Mouse (Mus musculus): ENCODE data around the gene Tmem231. TPM values are rescaled to one million over a fixed set of nuclear protein-coding genes. Genes with fewer than 3 reads are reported as not detected.

The Tmem231 gene
- polyA plus RNA-seq, 1 experiment from 2014 or later, result 15.8 TPM

DNA sequence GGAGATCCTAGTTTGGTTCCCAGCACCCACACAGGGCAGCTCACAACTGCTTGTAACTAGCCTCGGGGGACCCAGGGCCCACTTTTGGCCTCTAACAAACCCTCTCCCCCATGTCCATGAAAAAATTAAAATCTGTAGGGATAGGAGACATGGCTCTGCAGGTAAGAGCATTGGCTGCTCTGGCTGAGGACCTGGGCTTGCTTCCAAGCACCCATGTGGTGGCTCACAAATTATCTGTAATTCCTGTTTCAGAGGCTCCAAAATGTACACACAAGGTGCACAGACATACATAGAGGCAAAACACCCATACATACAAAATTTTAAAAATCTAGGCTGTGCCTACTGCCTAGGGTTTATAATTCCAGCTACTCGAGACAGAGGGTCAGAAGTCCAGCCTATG is 23.6 kb upstream of the Tmem231 start:
- DNase-seq (ENCODE audit: low spot score), result no peak
- H3K27ac ChIP-seq (replicated peaks; ENCODE audit: low read depth, low read length), result no peak overlapping the region
- H3K9ac ChIP-seq (ENCODE audit: low read depth, low read length), result no peak overlapping the region
- no peak overlapping the region for H3K4me2 ChIP-seq (ENCODE audit: low read depth, low read length)
- WGBS, result 93% methylated on average over 2 of the region's 2 CpGs
- H3K9me3 ChIP-seq (ENCODE audit: control insufficient read depth, low read length), result no peaks in the 10 kb centered on the region
- no peak for ATAC-seq (ENCODE audit: low read depth)
- H3K4me3 ChIP-seq (ENCODE audit: low read depth, low read length), result no peak overlapping the region
- peaks cover 48% of the 10 kb centered on the region for H3K36me3 ChIP-seq (ENCODE audit: control insufficient read depth, insufficient read depth, low read length)
- H3K27me3 ChIP-seq (replicated peaks; ENCODE audit: control insufficient read depth, insufficient read depth, low read length), result no peaks in the 10 kb centered on the region
- H3K4me1 ChIP-seq (ENCODE audit: control insufficient read depth, insufficient read depth, low read length), result no peaks in the 10 kb centered on the region

GRCm38 (mm10) chr8:111955879-111956278 is 22.2 kb upstream of the Tmem231 start:
- Histone ChIP-seq H3K4me2 (ENCODE audit: low read depth, low read length) (no peak overlapping the region), H3K9me3 (ENCODE audit: control insufficient read depth, low read length) (no peaks in the 10 kb centered on the region), H3K27me3 (replicated peaks; ENCODE audit: control insufficient read depth, insufficient read depth, low read length) (no peaks in the 10 kb centered on the region), H3K9ac (ENCODE audit: low read depth, low read length) (no peak overlapping the region), H3K27ac (replicated peaks; ENCODE audit: low read depth, low read length) (no peak overlapping the region), H3K4me1 (ENCODE audit: control insufficient read depth, insufficient read depth, low read length) (no peaks in the 10 kb centered on the region), H3K4me3 (ENCODE audit: low read depth, low read length) (no peak overlapping the region), H3K36me3 (ENCODE audit: control insufficient read depth, insufficient read depth, low read length) (peaks cover 60% of the 10 kb centered on the region)
- DNase-seq (ENCODE audit: low spot score), result no peak
- WGBS, result 89% methylated on average over 5 of the region's 5 CpGs
- ATAC-seq (ENCODE audit: low read depth), result no peak

- Histone ChIP-seq H3K27ac (replicated peaks; ENCODE audit: low read depth, low read length) (no peak overlapping the region), H3K36me3 (ENCODE audit: control insufficient read depth, insufficient read depth, low read length) (peaks cover 57% of the 10 kb centered on the region), H3K9ac (ENCODE audit: low read depth, low read length) (no peak overlapping the region), H3K4me3 (ENCODE audit: low read depth, low read length) (no peak overlapping the region), H3K27me3 (replicated peaks; ENCODE audit: control insufficient read depth, insufficient read depth, low read length) (no peaks in the 10 kb centered on the region), H3K4me1 (ENCODE audit: control insufficient read depth, insufficient read depth, low read length) (no peaks in the 10 kb centered on the region), H3K4me2 (ENCODE audit: low read depth, low read length) (no peak overlapping the region), H3K9me3 (ENCODE audit: control insufficient read depth, low read length) (no peaks in the 10 kb centered on the region)
- DNase-seq (ENCODE audit: low spot score) (peak; percentile 22), ATAC-seq (ENCODE audit: low read depth) (no peak)
- WGBS, result 67% methylated on average over 4 of the region's 4 CpGs
Observed at GRCm38 (mm10) chr8:111954844-111955594, 21.3 kb upstream of the Tmem231 start.

GRCm38 (mm10) chr8:111951936-111952335 is 18.3 kb upstream of the Tmem231 start:
- Histone ChIP-seq H3K27me3 (replicated peaks; ENCODE audit: control insufficient read depth, insufficient read depth, low read length) (no peaks in the 10 kb centered on the region), H3K9ac (ENCODE audit: low read depth, low read length) (no peak overlapping the region), H3K36me3 (ENCODE audit: control insufficient read depth, insufficient read depth, low read length) (peaks cover 71% of the 10 kb centered on the region), H3K9me3 (ENCODE audit: control insufficient read depth, low read length) (no peaks in the 10 kb centered on the region), H3K4me2 (ENCODE audit: low read depth, low read length) (no peak overlapping the region), H3K27ac (replicated peaks; ENCODE audit: low read depth, low read length) (no peak overlapping the region), H3K4me3 (ENCODE audit: low read depth, low read length) (no peak overlapping the region), H3K4me1 (ENCODE audit: control insufficient read depth, insufficient read depth, low read length) (no peaks in the 10 kb centered on the region)
- ATAC-seq (ENCODE audit: low read depth) (no peak), DNase-seq (ENCODE audit: low spot score) (no peak)
- WGBS, result 89% methylated on average over 5 of the region's 5 CpGs

GRCm38 (mm10) chr8:111951317-111951716 is 17.6 kb upstream of the Tmem231 start:
- ATAC-seq (ENCODE audit: low read depth), result no peak
- no peak for DNase-seq (ENCODE audit: low spot score)
- Histone ChIP-seq H3K4me3 (ENCODE audit: low read depth, low read length) (no peak overlapping the region), H3K9me3 (ENCODE audit: control insufficient read depth, low read length) (no peaks in the 10 kb centered on the region), H3K4me2 (ENCODE audit: low read depth, low read length) (no peak overlapping the region), H3K4me1 (ENCODE audit: control insufficient read depth, insufficient read depth, low read length) (no peaks in the 10 kb centered on the region), H3K36me3 (ENCODE audit: control insufficient read depth, insufficient read depth, low read length) (peaks cover 71% of the 10 kb centered on the region), H3K27me3 (replicated peaks; ENCODE audit: control insufficient read depth, insufficient read depth, low read length) (no peaks in the 10 kb centered on the region), H3K27ac (replicated peaks; ENCODE audit: low read depth, low read length) (no peak overlapping the region), H3K9ac (ENCODE audit: low read depth, low read length) (no peak overlapping the region)
- 94% methylated on average over 7 of the region's 7 CpGs for WGBS

- H3K4me3 ChIP-seq (ENCODE audit: low read depth, low read length), result no peak overlapping the region
- WGBS, result 87% methylated on average over 3 of the region's 3 CpGs
- no peaks in the 10 kb centered on the region for H3K27me3 ChIP-seq (replicated peaks; ENCODE audit: control insufficient read depth, insufficient read depth, low read length)
- ATAC-seq (ENCODE audit: low read depth), result no peak
- no peak overlapping the region for H3K27ac ChIP-seq (replicated peaks; ENCODE audit: low read depth, low read length)
- H3K36me3 ChIP-seq (ENCODE audit: control insufficient read depth, insufficient read depth, low read length), result peaks cover 75% of the 10 kb centered on the region
- no peak overlapping the region for H3K9ac ChIP-seq (ENCODE audit: low read depth, low read length)
- H3K4me1 ChIP-seq (ENCODE audit: control insufficient read depth, insufficient read depth, low read length), result no peaks in the 10 kb centered on the region
- no peaks in the 10 kb centered on the region for H3K9me3 ChIP-seq (ENCODE audit: control insufficient read depth, low read length)
- no peak overlapping the region for H3K4me2 ChIP-seq (ENCODE audit: low read depth, low read length)
- no peak for DNase-seq (ENCODE audit: low spot score)
Observed at GRCm38 (mm10) chr8:111950846-111951245, 17.2 kb upstream of the Tmem231 start.

GRCm38 (mm10) chr8:111947954-111948353 is 14.3 kb upstream of the Tmem231 start:
- no peaks in the 10 kb centered on the region for H3K4me1 ChIP-seq (ENCODE audit: control insufficient read depth, insufficient read depth, low read length)
- DNase-seq (ENCODE audit: low spot score) (no peak), ATAC-seq (ENCODE audit: low read depth) (no peak)
- no peak overlapping the region for H3K4me3 ChIP-seq (ENCODE audit: low read depth, low read length)
- no peak overlapping the region for H3K9ac ChIP-seq (ENCODE audit: low read depth, low read length)
- H3K27ac ChIP-seq (replicated peaks; ENCODE audit: low read depth, low read length), result no peak overlapping the region
- H3K9me3 ChIP-seq (ENCODE audit: control insufficient read depth, low read length), result no peaks in the 10 kb centered on the region
- 91% methylated on average over 8 of the region's 8 CpGs for whole genome bisulfite sequencing
- H3K4me2 ChIP-seq (ENCODE audit: low read depth, low read length), result no peak overlapping the region
- no peaks in the 10 kb centered on the region for H3K27me3 ChIP-seq (replicated peaks; ENCODE audit: control insufficient read depth, insufficient read depth, low read length)
- H3K36me3 ChIP-seq (ENCODE audit: control insufficient read depth, insufficient read depth, low read length), result peaks cover 76% of the 10 kb centered on the region

- Histone ChIP-seq H3K4me2 (ENCODE audit: low read depth, low read length) (no peak overlapping the region), H3K4me1 (ENCODE audit: control insufficient read depth, insufficient read depth, low read length) (no peaks in the 10 kb centered on the region), H3K27me3 (replicated peaks; ENCODE audit: control insufficient read depth, insufficient read depth, low read length) (no peaks in the 10 kb centered on the region), H3K9ac (ENCODE audit: low read depth, low read length) (no peak overlapping the region), H3K4me3 (ENCODE audit: low read depth, low read length) (no peak overlapping the region), H3K36me3 (ENCODE audit: control insufficient read depth, insufficient read depth, low read length) (peaks cover 75% of the 10 kb centered on the region), H3K27ac (replicated peaks; ENCODE audit: low read depth, low read length) (no peak overlapping the region), H3K9me3 (ENCODE audit: control insufficient read depth, low read length) (no peaks in the 10 kb centered on the region)
- DNase-seq (ENCODE audit: low spot score) (no peak), ATAC-seq (ENCODE audit: low read depth) (no peak)
- WGBS, result 82% methylated on average over 2 of the region's 2 CpGs
Observed at GRCm38 (mm10) chr8:111947144-111947543, 13.5 kb upstream of the Tmem231 start.

DNA sequence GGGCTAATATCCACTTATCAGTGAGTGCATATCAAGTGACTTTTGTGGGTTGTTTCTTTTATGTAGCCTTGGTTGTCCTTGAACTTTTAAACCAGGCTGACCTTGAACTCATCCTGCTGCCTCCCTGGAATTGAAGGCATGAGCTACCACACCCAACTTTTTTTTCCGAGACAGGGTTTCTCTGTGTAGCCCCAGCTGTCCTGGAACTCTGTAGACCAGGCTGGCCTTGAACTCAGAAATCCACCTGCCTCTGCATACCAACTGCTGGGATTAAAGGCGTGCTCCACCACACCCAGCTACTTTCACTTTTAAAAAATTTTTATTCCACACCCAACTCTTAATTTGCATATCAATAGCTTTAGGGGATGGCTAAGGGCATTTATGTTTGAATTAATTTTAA is 9.9 kb upstream of the Tmem231 start:
- peaks cover 55% of the 10 kb centered on the region for H3K36me3 ChIP-seq (ENCODE audit: control insufficient read depth, insufficient read depth, low read length)
- no peaks in the 10 kb centered on the region for H3K27me3 ChIP-seq (replicated peaks; ENCODE audit: control insufficient read depth, insufficient read depth, low read length)
- H3K9me3 ChIP-seq (ENCODE audit: control insufficient read depth, low read length), result no peaks in the 10 kb centered on the region
- H3K4me3 ChIP-seq (ENCODE audit: low read depth, low read length), result no peak overlapping the region
- no peak overlapping the region for H3K9ac ChIP-seq (ENCODE audit: low read depth, low read length)
- H3K27ac ChIP-seq (replicated peaks; ENCODE audit: low read depth, low read length), result no peak overlapping the region
- H3K4me1 ChIP-seq (ENCODE audit: control insufficient read depth, insufficient read depth, low read length), result peaks cover 12% of the 10 kb centered on the region
- ATAC-seq (ENCODE audit: low read depth), result no peak
- no peak overlapping the region for H3K4me2 ChIP-seq (ENCODE audit: low read depth, low read length)
- 91% methylated on average over 2 of the region's 2 CpGs for WGBS
- DNase-seq (ENCODE audit: low spot score), result no peak
